Mouse (Mus musculus) frontal cortex, postnatal 14 days (tissue): ENCODE data around the gene Cth.
"Not testable (repeated sequence)": the region's sequence is repeated elsewhere in the genome, so short reads cannot be mapped to it uniquely, and the experiment has no call there.

Experiments used
- DNase-seq, 2 experiments: peaks; one replicate each; pipeline ENCODE4 v3.0.0; 2022; ENCODE audit warnings: low spot score in 2 of 2

Cth gene

GRCm38 (mm10) chr3:157924692-157925328, at the start of gene Cth:
Gene Cth (minus strand): TSS chr3:157925077.
- DNase-seq = peak; percentile 73 to 77

DNA sequence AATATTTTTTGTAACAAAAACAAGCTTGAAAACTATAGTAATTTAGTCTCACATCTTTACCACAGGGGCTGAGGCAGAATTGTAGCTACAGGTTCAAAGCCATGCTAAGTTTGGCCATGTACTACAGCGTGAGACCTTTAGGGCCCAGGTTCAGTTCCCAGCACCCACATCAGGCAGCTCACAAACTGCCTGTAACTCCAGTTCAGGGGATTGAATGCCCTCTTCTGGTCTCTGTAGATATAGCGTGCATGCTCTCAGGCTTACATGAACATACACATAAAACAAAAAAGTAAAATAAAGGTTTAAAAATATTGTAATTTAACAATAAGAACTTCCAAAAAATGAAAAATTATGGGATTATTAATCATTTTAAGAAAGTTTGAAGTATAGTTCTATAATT, 48.4 kb upstream of the Cth start:
- no peak for DNase-seq

GRCm38 (mm10) chr3:157971151-157971550, 46.3 kb upstream of the Cth start:
- DNase-seq = no peak

DNA sequence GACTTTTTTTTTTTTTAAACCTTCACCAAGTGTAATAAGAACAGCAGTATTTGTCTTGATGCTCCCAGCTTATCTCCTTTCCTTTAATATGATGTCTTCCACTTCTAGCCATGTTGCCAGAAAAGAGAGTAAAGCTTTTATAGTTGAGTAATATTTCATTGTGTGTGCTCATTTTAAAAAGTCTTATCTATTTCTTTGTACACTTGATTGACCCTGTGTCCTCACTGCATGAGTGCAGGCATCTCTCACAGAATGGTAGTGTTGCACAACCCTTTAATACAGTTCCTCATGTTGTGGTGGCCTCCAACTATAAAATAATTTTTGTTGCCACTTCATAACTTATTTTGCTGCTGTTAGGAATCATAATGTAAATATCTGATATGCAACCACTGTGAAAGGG, 32.4 kb upstream of the Cth start:
- no peak for DNase-seq

GRCm38 (mm10) chr3:157956201-157956600, 31.3 kb upstream of the Cth start:
- no peak for DNase-seq

GRCm38 (mm10) chr3:157955466-157955865, 30.6 kb upstream of the Cth start:
- no peak for DNase-seq

GRCm38 (mm10) chr3:157952716-157953115, 27.8 kb upstream of the Cth start:
- DNase-seq = no peak

DNA sequence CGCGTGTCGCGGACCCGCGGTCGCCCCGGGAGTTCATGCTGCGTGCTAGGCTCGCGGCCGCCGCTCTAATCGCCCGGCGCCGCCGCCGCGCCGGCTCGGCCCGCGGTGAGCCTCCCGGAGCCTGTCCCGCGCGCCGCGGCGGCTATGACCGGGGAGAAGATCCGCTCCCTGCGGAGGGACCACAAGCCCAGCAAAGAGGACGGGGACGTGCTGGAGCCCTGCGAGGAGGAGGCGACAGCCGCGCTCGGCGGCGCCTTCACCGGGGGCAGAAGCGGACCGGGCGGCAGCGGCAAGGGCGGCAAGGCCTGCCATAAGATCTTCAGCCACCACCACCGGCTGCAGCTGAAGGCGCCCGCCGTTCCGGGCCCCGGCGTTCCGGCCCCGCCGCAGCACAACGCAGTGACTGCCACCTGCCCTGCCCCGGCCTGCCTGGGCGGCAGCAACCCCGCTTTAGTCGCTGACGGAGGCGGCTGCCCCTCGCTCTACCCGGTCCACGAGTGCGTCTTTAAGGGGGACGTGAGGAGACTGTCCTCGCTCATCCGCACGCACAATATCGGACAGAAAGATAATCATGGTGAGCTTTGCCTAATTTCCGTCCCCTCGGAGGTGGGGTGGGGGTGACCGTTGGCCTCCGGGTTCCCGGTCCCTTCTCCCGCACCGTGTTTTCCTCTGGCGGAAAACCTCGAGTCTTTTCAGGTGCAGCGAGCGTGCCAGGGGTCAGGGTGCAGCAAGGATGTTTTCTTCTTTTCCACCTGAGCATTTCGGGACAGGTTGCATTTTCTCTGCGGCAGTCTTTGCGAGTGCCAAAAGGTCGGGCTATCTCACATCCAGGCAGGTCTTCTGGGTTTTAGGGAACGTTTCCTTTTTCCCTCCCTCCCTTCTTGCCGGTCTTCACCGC, 22.8 kb upstream of the Cth start:
- peak in 1 of 2 experiments; percentile 28 for DNase-seq

GRCm38 (mm10) chr3:157946843-157947358, 22.0 kb upstream of the Cth start, which contains the start of gene Ankrd13c:
Gene Ankrd13c (plus strand): TSS chr3:157947239.
- DNase-seq = peak; percentile 85 to 89

- DNase-seq = no peak
These were observed 13.7 kb upstream of the Cth start for GRCm38 (mm10) chr3:157938585-157938984.

DNA sequence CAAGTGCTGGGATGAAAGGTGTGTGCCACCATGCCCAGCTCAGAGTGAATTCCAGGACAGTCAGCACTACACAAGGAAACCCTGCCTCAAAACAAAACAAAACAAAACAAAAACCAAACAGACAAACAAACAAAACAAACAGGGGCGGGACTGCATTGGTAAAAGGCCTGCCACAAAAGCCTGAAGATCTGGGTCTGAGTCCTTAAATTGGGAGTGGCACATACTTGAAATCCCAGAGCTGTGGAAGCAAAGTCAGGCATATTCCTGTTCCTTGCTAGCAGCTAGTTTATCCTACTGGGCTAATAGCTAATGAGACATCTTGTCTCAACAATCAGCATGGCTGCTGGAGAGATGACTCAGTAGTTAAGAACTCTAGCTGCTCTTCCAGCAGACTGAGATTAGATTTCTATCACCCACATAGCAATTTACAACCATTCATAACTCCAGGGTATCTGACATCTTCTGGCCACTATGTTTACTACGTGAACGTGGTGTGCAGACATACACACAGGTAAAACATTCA, 9.5 kb upstream of the Cth start:
- no peak for DNase-seq

GRCm38 (mm10) chr3:157933223-157933622, 8.3 kb upstream of the Cth start:
- not testable (repeated sequence) for DNase-seq

GRCm38 (mm10) chr3:157932074-157932473, 7.2 kb upstream of the Cth start:
- no peak for DNase-seq

DNA sequence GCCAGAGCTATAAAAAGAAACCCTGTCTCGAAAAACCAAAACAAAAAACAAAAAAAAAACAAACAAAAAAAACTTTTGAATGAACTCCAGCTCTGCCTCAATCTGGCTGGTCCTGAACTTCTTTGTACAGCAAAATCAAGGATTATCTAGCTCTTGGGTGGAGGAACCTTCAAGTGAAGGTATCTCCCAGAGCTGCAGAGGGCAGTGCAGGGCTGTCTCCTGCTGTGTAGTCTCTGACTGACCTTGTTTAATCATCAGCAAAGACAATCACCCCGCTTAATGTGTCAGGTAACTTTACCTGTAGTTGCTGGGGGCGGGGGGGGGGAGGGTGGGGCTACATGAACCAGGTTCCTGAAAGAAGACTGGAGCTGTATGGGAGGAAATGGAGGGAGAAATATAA, 6.7 kb upstream of the Cth start:
- no peak for DNase-seq

GRCm38 (mm10) chr3:157929417-157929816, 4.5 kb upstream of the Cth start:
- no peak for DNase-seq

GRCm38 (mm10) chr3:157928731-157929130, 3.9 kb upstream of the Cth start:
- no peak for DNase-seq

- DNase-seq = peak in 1 of 2 experiments; percentile 11
These were observed 1.9 kb upstream of the Cth start for GRCm38 (mm10) chr3:157926761-157927160.

DNA sequence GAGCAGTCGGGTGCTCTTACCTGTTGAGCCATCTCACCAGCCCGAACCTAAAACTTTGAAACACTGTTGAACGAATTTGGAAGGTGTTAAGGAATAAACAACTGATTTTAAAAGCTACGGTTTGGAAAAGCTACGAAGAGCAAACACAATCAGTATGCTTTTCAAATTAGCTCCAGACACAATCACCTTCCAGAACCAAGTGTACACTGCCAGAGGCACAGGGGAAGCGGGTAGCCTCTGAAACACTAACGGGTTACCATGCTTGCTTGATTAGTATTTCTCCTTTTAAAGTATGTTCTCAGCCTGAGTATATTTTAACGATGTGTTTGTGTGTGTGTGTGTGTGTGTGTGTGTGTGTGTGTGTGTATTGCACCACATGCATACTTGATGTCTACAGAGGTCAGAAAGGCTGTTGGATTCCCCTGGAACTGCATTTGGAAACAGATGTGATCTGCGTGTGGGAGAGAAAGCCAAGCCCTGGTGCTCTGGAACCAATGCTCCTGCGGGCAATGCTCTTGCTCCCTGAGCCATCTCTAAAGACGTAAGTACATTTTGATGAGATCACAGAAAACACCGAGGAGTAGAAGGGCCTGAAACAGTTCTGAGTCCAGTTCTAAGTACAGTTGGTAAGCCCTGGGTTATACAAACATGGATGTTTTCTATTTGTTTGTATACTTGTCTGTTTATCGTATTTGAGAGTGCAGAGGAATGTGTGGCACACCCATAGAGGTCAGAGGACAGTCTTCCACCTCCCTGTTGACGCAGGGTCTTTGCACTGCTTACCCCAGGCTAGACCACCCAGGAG, 1.0 kb upstream of the Cth start:
- no peak for DNase-seq

- no peak for DNase-seq
These were observed 1.5 kb downstream of the Cth start for GRCm38 (mm10) chr3:157923268-157923835.

DNA sequence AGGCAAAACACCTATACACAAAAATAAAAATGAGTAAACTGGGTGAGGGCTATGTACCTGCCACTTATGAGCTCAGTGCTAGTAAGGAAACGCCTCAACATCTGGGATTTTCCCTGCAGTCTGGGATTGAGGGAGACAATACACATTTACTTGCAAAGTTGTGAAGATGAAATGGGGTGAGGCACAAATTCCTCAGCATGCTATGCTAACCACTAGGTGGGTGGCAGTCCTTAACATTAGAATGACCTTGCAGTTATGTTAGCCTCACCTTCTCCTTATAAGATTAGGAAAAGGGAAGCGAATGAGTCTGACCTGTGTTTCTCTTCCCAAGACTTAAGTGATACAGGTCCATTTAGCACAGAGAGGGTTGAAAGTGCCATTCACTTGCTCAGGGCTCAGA, 3.5 kb downstream of the Cth start:
- no peak for DNase-seq

GRCm38 (mm10) chr3:157916336-157916735, 8.5 kb downstream of the Cth start:
- DNase-seq = no peak
